Mouse (Mus musculus): Measurements from ENCODE around the gene Suz12. TPM values are rescaled to one million over a fixed set of nuclear protein-coding genes. Genes with fewer than 3 reads are reported as not detected.

Gene Suz12
- polyA plus RNA-seq (2012; ENCODE audit: insufficient read depth, insufficient read length, low replicate concordance, missing spikeins), result 192 TPM in 1 of 2 replicates, not detected in the other

- H3K4me3 ChIP-seq (ENCODE audit: insufficient read depth, low read depth, low read length), result peak within 1 kb of the TSS; percentile 94
- H3K4me1 ChIP-seq (ENCODE audit: control insufficient read depth, insufficient read depth, low read length), result no peaks in the 10 kb centered on the region
- under 1% methylated on average over 63 of the region's 74 CpGs for WGBS
- H3K27ac ChIP-seq (ENCODE audit: insufficient read depth, low read depth, low read length), result 0 out of 2 replicates have a peak within 1 kb of the TSS, but pooled peaks have one; percentile 31
- TF ChIP-seq CTCF (IDR thresholded peaks at IDR 0.05; ENCODE audit: insufficient read depth, low read depth, low read length) (no peak), POLR2A (IDR thresholded peaks at IDR 0.05; ENCODE audit: insufficient read depth, low read depth, low read length) (peak; percentile 72)
These were observed at the start of gene Suz12 for GRCm38 (mm10) chr11:79992592-79993355. Suz12 (plus strand) TSS chr11:79993106.

DNA sequence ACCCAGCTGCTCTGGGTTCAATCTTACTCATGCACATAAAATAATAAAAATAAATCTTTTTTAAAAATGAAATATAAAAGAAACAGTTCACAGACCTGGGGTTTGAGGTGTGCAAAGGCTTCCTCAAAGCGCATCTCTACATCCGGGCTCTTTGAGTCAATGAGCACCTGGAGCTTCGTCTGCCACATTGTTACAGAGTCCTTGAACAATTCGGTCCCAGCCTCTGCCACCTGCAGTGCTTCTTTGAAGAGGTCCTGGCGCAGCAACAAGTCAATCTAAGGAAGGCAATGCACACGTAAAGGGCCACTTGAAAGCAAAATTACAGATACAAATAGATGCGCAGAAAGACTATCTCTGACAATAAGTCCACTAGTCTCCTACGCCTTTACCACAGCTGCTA lies 49.8 kb upstream of the Suz12 start:
- TF ChIP-seq POLR2A (IDR thresholded peaks at IDR 0.05; ENCODE audit: insufficient read depth, low read depth, low read length) (no peak), CTCF (IDR thresholded peaks at IDR 0.05; ENCODE audit: insufficient read depth, low read depth, low read length) (no peak)
- H3K27ac ChIP-seq (ENCODE audit: insufficient read depth, low read depth, low read length), result no peak overlapping the region

DNA sequence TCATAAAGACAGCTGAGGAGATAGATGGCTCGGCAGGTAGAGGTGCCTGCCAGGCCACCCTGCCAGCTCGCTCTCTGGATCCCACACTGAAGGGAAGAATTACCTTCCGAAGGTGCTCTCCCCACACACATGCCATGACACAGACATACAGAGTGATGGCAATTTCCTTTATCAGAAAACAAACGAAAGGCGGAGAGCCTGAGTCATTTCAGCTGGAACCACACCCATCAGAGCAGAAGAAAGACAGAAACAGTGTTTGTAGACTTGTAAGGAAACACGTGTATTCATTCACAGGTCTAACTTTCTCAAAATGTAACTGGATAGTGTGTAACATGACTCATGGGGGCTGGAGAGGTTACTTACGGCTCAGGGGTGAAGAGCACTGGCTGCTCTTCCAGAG lies 49.3 kb upstream of the Suz12 start:
- H3K4me1 ChIP-seq (ENCODE audit: control insufficient read depth, insufficient read depth, low read length), result no peaks in the 10 kb centered on the region
- TF ChIP-seq POLR2A (IDR thresholded peaks at IDR 0.05; ENCODE audit: insufficient read depth, low read depth, low read length), result no peak
- TF ChIP-seq CTCF (IDR thresholded peaks at IDR 0.05; ENCODE audit: insufficient read depth, low read depth, low read length), result no peak
- H3K4me3 ChIP-seq (ENCODE audit: insufficient read depth, low read depth, low read length), result no peak overlapping the region
- no peak overlapping the region for H3K27ac ChIP-seq (ENCODE audit: insufficient read depth, low read depth, low read length)
- 90% methylated on average over 7 of the region's 7 CpGs for WGBS

More for the DNA sequence above, 49.8 kb upstream of the Suz12 start:
- Histone ChIP-seq H3K4me3 (ENCODE audit: insufficient read depth, low read depth, low read length) (no peak overlapping the region), H3K4me1 (ENCODE audit: control insufficient read depth, insufficient read depth, low read length) (no peaks in the 10 kb centered on the region)
- WGBS, result 87% methylated on average over 8 of the region's 8 CpGs

- no peaks in the 10 kb centered on the region for H3K4me1 ChIP-seq (ENCODE audit: control insufficient read depth, insufficient read depth, low read length)
- WGBS, result 93% methylated on average over 3 of the region's 3 CpGs
- no peak overlapping the region for H3K27ac ChIP-seq (ENCODE audit: insufficient read depth, low read depth, low read length)
- no peak overlapping the region for H3K4me3 ChIP-seq (ENCODE audit: insufficient read depth, low read depth, low read length)
- TF ChIP-seq CTCF (IDR thresholded peaks at IDR 0.05; ENCODE audit: insufficient read depth, low read depth, low read length) (no peak), POLR2A (IDR thresholded peaks at IDR 0.05; ENCODE audit: insufficient read depth, low read depth, low read length) (no peak)
These were observed 45.6 kb upstream of the Suz12 start for GRCm38 (mm10) chr11:79947265-79947664.

GRCm38 (mm10) chr11:79961346-79962124 lies 31.4 kb upstream of the Suz12 start:
- peak overlapping the region; percentile 84 for H3K4me3 ChIP-seq (ENCODE audit: insufficient read depth, low read depth, low read length)
- H3K4me1 ChIP-seq (ENCODE audit: control insufficient read depth, insufficient read depth, low read length), result peaks cover 3% of the 10 kb centered on the region; the same call in 1 of the 2 replicates
- no peak overlapping the region for H3K27ac ChIP-seq (ENCODE audit: insufficient read depth, low read depth, low read length)
- WGBS, result 5% methylated on average over 27 of the region's 27 CpGs
- TF ChIP-seq POLR2A (IDR thresholded peaks at IDR 0.05; ENCODE audit: insufficient read depth, low read depth, low read length), result no peak
- TF ChIP-seq CTCF (IDR thresholded peaks at IDR 0.05; ENCODE audit: insufficient read depth, low read depth, low read length), result no peak

GRCm38 (mm10) chr11:79962125-79962876 lies 30.6 kb upstream of the Suz12 start, which contains the start of gene Utp6:
Utp6 (minus strand) TSS chr11:79962390.
- Histone ChIP-seq H3K4me1 (ENCODE audit: control insufficient read depth, insufficient read depth, low read length) (peaks cover 3% of the 10 kb centered on the region; the same call in 1 of the 2 replicates), H3K4me3 (ENCODE audit: insufficient read depth, low read depth, low read length) (peak within 1 kb of the TSS; percentile 84), H3K27ac (ENCODE audit: insufficient read depth, low read depth, low read length) (no peak within 1 kb of the TSS; the same call in 1 of the 2 replicates)
- WGBS, result under 1% methylated on average over 46 of the region's 46 CpGs
- TF ChIP-seq POLR2A (IDR thresholded peaks at IDR 0.05; ENCODE audit: insufficient read depth, low read depth, low read length) (no peak), CTCF (IDR thresholded peaks at IDR 0.05; ENCODE audit: insufficient read depth, low read depth, low read length) (peak; percentile 51; the same call in 1 of the 2 replicates)

DNA sequence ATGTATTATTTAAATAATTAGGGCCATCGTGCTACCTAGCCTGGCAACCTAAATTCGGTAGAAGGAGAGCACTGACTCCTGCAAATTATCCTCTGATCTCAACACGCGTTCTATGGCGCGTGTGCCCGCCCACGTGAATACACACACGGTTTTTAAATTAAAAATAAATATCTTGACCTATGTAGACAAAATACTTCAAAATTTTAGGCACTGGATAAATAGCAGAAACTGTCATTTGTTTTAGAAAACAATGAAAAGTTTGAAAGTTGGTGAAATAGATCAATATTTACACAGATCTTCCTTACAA lies 30.1 kb upstream of the Suz12 start:
- WGBS, result under 1% methylated on average over 9 of the region's 9 CpGs

DNA sequence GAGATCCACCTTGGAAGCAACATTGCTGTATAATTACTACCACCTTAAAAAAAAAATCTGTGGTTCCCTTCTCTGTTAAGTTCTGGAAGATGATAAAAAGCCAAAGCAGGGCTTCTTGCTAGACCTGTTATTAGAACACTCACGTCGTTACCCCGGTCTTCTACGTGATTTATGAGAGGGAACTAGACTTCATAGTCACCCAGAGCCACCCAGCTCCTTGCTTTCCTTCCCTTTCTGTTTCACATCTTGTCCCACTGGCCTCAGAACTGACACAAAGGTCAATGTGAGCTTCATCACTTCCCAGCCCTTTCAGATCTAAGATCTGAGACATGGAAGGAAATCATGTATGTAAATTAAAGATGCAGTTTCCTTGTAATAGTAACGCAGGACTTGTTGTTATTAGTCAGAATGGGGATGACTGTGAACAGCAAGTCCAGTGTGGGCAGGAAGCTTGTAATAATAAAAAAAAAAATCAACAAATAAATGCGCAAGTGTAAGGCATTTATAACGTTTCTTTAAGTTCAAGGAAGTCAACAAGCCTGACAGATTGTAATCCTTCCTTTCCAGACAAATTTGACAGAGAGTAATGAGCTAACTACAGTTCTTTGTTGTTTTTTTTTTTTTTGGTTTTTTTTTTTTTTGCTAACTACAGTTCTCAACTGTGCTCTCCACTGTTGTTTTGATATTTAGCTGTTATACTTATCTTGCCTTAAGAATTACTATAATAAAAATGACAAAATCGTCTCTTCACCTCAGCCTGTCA lies 29.5 kb upstream of the Suz12 start:
- no peak for TF ChIP-seq POLR2A (IDR thresholded peaks at IDR 0.05; ENCODE audit: insufficient read depth, low read depth, low read length)
- no peak for TF ChIP-seq CTCF (IDR thresholded peaks at IDR 0.05; ENCODE audit: insufficient read depth, low read depth, low read length)
- H3K27ac ChIP-seq (ENCODE audit: insufficient read depth, low read depth, low read length), result no peak overlapping the region
- 32% methylated on average over 8 of the region's 8 CpGs for WGBS
- peaks cover 3% of the 10 kb centered on the region; the same call in 1 of the 2 replicates for H3K4me1 ChIP-seq (ENCODE audit: control insufficient read depth, insufficient read depth, low read length)
- no peak overlapping the region for H3K4me3 ChIP-seq (ENCODE audit: insufficient read depth, low read depth, low read length)

More for the DNA sequence above, 30.1 kb upstream of the Suz12 start:
- no peak overlapping the region; the same call in 1 of the 2 replicates for H3K27ac ChIP-seq (ENCODE audit: insufficient read depth, low read depth, low read length)
- peaks cover 3% of the 10 kb centered on the region; the same call in 1 of the 2 replicates for H3K4me1 ChIP-seq (ENCODE audit: control insufficient read depth, insufficient read depth, low read length)
- TF ChIP-seq CTCF (IDR thresholded peaks at IDR 0.05; ENCODE audit: insufficient read depth, low read depth, low read length) (no peak), POLR2A (IDR thresholded peaks at IDR 0.05; ENCODE audit: insufficient read depth, low read depth, low read length) (no peak)
- H3K4me3 ChIP-seq (ENCODE audit: insufficient read depth, low read depth, low read length), result peak overlapping the region; percentile 84
